Mouse (Mus musculus): ENCODE results near the gene Aldh8a1.
"Not testable (repeated sequence)": the region's sequence is repeated elsewhere in the genome, so short reads cannot be mapped to it uniquely, and the experiment has no call there.

Aldh8a1 gene

DNA sequence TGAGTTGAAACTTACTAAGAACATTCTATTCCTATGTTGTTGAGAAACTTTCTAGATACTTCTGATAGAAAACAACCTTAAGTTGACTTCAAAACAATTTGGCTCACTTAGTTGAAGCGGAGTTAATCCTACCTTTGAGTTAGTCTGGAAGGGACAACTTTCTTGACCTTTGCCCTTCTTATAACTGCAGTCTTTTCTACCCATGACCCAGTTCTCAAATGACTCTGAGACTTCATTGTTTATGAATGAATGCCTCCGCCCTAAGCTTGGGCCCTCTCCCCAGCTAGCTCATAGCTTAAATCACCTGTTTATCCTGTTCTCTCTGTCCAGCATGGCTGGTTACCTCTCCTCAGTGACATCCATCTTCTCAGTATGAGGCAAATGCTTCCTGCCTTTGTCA, 7.5 kb upstream of the Aldh8a1 start:
- no peak for DNase-seq

DNA sequence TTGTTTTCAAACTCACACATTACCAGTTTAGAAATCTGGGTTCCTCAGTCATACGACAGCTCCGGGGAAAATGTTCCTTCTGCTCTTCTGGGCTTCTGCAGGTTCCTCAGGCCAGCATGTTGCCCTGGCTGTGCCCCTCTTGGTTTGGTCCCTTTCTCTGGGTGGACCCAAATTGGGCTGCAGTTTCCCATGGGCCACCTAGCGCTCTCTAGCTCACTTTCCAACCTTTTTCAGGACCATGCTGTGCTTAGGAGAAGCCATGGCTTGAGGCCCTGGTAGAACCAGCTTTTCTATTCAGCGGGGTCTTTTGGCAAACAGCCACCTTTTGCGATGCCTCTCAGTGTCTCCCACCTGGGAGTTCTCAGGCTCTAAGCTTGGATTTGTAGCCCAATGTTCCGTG, 4.8 kb upstream of the Aldh8a1 start:
- DNase-seq, result no peak

DNA sequence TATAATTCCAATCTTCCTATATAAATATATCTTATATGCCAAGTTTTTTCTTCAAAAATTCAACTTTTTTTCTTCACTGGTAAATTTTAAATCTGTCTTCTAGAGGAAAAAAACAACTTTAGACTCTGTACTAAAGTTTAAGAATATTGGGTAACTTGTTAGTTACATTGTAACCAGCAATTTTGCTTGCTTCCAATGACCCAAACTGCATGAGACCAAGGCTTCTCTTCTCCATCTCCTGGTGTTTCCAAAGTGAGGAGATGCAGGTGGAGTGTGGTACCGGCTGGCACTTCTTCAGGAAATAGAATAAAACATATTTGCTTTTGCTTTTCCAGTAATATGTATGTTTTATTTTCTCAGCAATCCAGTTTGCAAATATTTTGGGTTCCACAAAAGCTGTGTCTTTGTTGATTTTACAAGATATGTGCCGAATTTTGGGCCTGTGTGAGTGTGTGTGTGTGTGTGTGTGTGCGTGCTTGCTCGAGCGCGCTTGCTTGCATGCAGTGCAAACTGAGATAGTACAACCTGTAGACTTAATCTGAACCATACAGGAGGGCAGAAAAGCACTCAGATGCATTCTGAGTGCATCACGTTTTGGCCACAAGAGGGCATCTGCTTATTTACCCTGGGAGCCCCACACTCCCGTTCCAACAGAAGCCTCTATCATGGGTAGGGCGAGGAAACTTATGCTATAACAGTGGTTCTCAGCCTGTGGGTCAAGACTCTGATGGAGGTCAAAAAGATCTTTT, 1.3 kb downstream of the Aldh8a1 start:
- no peak for DNase-seq

- no peak for DNase-seq
Measured at GRCm38 (mm10) chr10:21382914-21383313, 5.8 kb downstream of the Aldh8a1 start.

GRCm38 (mm10) chr10:21385111-21385663, 8.1 kb downstream of the Aldh8a1 start:
- DNase-seq, result no peak

GRCm38 (mm10) chr10:21389075-21389474, 12.0 kb downstream of the Aldh8a1 start:
- DNase-seq, result no peak

DNA sequence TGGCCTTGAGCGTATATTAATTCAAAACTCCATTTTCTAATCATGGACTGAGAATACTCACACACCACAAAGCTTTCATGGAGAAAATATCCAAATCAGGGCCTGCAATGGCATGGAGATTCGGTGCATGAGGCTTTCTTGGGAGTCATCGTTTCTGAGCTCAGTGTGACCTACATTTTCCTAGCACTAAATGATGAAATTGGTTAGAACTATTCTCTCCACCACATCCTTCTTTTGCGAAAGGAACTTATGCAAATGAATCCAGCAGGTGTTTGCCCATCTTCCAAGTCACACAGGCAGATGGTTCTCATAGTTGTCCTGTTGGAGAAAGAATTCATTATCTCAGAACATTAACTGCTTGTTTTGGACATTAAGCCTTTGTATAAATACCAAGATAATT, 13.3 kb downstream of the Aldh8a1 start:
- DNase-seq, result no peak

DNA sequence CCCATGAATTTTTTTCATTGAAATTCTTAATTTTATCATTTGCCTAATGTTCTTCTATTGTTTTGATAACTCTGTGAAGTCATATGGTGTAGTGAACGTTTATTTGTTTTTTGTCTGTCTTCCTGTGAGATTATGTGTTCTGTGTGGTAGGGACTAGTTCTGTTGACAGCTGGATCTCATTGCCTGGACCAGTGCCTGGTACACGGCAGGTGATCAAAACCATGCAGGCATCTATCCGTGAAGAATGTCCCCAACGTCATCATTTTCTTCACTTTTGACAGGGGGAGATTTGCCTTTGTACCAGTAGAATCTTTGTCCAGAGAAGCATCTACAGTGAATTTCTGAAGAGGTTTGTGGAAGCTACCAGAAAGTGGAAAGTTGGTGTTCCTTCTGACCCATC, 14.2 kb downstream of the Aldh8a1 start:
- no peak for DNase-seq

DNA sequence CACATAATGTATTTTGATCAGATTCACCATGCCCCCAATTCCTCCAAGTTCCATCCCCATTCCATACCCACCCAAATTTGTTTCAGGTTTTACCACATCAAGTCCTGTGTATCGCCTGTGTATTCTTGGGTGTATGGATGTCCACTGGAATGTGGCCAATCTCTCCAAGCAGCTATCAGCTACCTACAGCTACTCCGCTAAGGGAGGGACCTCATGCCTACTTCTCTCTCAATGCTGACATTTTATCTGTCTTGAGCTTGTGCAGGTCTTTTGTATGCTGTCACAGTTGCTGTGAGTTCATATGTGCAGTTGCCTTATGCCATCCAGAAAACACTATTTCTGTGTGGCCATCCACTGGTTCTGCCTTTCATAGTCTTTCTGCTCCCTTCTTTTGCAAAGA, 16.3 kb downstream of the Aldh8a1 start:
- DNase-seq, result no peak

GRCm38 (mm10) chr10:21395426-21396139, 18.5 kb downstream of the Aldh8a1 start:
- no peak for DNase-seq

- not testable (repeated sequence) for DNase-seq
Measured at GRCm38 (mm10) chr10:21398873-21399425, 21.9 kb downstream of the Aldh8a1 start.

GRCm38 (mm10) chr10:21399622-21400021, 22.5 kb downstream of the Aldh8a1 start:
- no peak for DNase-seq

DNA sequence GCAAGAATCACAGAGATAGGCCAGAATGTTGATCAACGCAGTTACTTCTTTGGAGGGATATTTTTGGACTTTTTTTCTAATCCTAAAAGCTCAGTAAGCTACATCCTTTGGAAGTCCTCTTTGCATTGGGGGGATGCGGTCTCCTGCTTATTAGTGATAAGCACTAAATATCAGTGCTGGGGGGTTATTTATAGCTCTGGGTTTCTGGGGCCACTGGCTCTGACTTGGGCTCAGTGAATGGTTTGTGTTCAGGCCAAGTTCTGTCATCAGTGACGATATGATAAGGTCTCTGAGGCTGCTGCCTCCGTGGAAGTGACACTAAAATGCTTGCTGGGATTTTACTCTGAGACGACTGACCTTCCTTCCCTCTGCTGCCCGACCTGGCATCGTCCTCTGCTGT, 22.9 kb downstream of the Aldh8a1 start:
- no peak for DNase-seq

DNA sequence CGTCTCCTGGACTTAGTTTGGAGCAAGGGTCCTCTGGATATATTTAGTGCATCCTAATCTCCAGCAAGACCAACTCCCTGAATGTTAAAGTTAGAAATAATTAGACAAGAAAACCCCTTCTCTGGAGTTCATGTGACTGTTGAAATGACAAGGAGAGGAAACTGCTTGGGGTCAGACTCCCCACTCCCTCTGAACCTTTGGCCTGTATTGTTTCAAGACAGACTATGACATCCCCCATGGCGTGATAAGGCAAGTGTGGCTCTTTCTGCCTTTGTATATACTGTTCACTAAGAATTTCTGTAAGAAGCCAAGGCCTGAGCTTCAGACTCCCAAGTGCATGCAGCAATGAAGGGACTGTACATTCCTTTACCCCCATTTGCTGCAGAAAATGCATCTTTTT, 23.4 kb downstream of the Aldh8a1 start:
- DNase-seq, result no peak

GRCm38 (mm10) chr10:21401259-21401658, 24.2 kb downstream of the Aldh8a1 start:
- DNase-seq, result no peak

DNA sequence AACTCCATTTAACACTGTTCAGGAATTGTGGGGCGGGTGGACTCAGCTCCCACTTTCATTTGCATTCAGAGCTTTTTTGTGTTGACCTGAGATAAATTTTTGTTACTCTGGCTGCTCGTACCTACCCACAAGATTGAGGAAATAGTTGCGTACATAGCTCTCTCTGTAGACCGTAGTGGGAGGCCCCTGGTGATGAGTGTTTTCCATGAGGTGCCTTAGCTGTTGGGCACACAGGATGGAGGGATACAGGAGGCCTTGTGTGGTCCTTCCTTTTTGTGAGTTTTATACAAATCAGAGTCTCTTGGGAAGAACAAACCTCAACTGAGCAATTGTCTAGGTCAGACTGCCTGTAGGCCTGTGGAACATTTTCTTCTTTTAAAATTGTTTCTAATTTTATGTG, 27.7 kb downstream of the Aldh8a1 start:
- DNase-seq, result no peak

DNA sequence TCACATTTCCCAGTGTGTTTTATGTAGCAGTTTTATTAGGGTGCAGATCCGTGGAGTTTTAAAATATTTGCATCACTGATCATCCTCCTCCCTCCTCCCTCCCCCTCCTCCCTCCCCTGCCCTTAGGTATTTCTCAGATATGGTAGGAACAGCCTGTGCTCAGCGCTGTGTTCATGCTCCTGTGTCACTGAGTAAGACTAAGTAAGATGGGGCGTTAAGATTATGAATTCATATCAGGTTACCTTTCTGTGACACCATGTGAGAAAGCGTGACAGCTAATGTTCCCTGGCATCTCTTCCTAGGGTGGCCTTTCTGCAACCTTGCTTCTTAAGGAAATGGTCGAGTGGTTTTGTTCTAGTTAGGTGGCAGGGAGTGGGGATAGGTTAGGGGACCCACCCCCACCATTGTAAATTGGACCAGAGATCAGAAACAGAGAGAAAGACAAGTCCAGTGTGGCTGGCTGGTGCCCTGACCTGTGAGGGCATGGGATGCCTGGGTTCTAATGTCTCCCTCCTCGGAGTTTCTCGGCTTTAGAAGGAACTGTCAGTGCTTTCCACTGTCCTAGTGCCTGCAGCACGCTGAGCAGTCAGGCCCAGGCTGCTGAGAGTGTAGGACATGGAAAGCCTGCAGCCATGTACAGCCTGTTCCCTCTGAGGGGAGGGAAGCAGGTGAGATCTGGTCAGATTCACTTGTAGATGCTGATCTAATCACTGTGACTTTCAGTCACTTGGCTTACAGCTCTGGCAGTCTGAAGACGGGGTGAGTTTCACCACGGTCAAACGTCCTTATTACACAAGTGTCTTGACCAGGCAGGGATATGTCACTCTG, 28.8 kb downstream of the Aldh8a1 start:
- no peak for DNase-seq

- no peak for DNase-seq
Measured at GRCm38 (mm10) chr10:21410711-21411110, 33.6 kb downstream of the Aldh8a1 start.

DNA sequence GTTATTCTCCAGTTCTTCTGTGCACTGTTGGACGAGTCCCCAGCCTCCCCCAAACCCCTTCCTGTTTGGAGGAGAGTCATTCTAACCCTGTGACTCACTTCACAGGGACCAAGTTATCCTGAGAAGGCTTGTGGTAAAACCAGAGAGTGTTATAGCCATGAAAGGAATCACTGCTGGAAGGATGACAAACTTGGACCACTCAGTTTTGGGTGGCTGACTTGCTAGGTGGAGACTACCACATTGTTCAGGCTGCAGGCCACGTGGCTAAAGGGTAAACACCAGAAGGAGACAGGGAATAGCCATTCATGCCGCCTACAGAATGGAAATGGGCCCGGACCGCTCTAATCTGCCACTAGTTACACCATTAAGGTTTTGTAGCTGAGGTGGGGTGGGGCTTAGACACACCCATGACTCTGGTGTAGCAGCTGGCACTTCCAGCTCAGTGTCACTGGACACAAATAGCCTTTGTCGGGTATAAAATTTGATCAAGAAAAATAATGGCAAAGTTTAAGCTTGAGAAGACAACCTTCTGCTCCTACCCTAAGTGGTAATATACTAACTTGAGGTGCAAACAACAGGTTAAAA, 34.6 kb downstream of the Aldh8a1 start:
- DNase-seq, result no peak

- DNase-seq, result no peak
Measured at GRCm38 (mm10) chr10:21415031-21415430, 37.9 kb downstream of the Aldh8a1 start.

- no peak for DNase-seq
Measured at GRCm38 (mm10) chr10:21416184-21416583, 39.1 kb downstream of the Aldh8a1 start.

- no peak for DNase-seq
Measured at GRCm38 (mm10) chr10:21419188-21419587, 42.1 kb downstream of the Aldh8a1 start.
